In the genomic region with DNA sequence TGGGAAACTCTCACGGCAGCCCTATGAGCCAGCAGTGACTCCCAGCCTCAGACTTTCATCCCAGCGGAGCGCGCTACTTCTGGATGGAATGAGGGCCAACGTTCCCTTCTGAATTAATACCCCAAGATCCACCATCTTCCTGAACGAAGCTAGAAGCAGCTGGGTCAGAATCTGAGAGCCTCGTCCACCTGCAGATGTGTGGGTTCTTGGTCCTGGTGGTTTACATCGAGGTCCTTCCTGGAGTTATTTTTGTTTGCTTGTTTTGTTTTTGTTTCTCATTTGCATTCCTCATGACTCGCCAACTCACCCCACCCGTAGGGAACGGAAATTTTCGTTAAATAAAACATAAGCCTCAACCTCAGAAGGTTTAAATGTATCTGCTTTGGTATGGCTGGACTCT, we compare ENCODE assay signal across 12 mouse cellular contexts.
DNase-seq lines count a peak whose midpoint lies in the region; ATAC-seq and TF ChIP-seq lines count a peak whose summit lies in the region.
"Had no signal": no experiment of that assay in that cellular context is flagged by ENCODE, and none has a peak within 500 bp of the region (broad histone marks: within the 10 kb centered on the region; RNA-seq: fewer than 3 reads in every experiment).

No protein-coding gene starts in this region.

- H3K9me3 ChIP-seq in heart, embryonic 11.5 days (replicated peaks; ENCODE audit: control insufficient read depth, low read length): no peaks in the 10 kb centered on the region
- H3K9me3 ChIP-seq in kidney, embryonic 16.5 days (ENCODE audit: low read length): no peaks in the 10 kb centered on the region
- no peaks in the 10 kb centered on the region for H3K9me3 ChIP-seq in midbrain, embryonic 15.5 days
- H3K9me3 ChIP-seq in midbrain, postnatal 0 days (ENCODE audit: low read length): no peaks in the 10 kb centered on the region
- no peaks in the 10 kb centered on the region for H3K9me3 ChIP-seq in forebrain, embryonic 14.5 days (replicated peaks; ENCODE audit: control insufficient read depth, low read length)
- H3K9me3 ChIP-seq: G1E; midbrain, embryonic 12.5 days had no signal

- H3K4me2 ChIP-seq in heart, embryonic 11.5 days: peak overlapping the region; percentile 27; the same call in 1 of the 2 replicates
- H3K4me2 ChIP-seq in kidney, embryonic 16.5 days (replicated peaks; ENCODE audit: low read depth, low read length): peak overlapping the region; percentile 12; the same call in 1 of the 2 replicates
- H3K4me2 ChIP-seq in midbrain, embryonic 15.5 days: no peak overlapping the region
- no peak overlapping the region for H3K4me2 ChIP-seq in midbrain, postnatal 0 days (ENCODE audit: low read depth, low read length, poor library complexity, severe bottlenecking)
- no peak overlapping the region for H3K4me2 ChIP-seq in forebrain, embryonic 14.5 days (ENCODE audit: low read length)
- H3K4me2 ChIP-seq: midbrain, embryonic 12.5 days had no signal

- intact Hi-C loops in heart, postnatal 10 days (cut with DNase I): no loop called here

- no peak overlapping the region for H3K4me3 ChIP-seq in heart, embryonic 11.5 days (ENCODE audit: low read depth, low read length)
- no peak overlapping the region for H3K4me3 ChIP-seq in kidney, embryonic 16.5 days (ENCODE audit: low read length)
- no peak overlapping the region for H3K4me3 ChIP-seq in midbrain, embryonic 15.5 days
- H3K4me3 ChIP-seq in midbrain, postnatal 0 days (ENCODE audit: low read depth, low read length): no peak overlapping the region
- H3K4me3 ChIP-seq in forebrain, embryonic 14.5 days (ENCODE audit: low read depth, low read length): no peak overlapping the region
- H3K4me3 ChIP-seq: midbrain, embryonic 12.5 days had no signal

- no peaks in the 10 kb centered on the region for H3K36me3 ChIP-seq in heart, embryonic 11.5 days (ENCODE audit: control insufficient read depth, insufficient read depth, low read length)
- no peaks in the 10 kb centered on the region for H3K36me3 ChIP-seq in kidney, embryonic 16.5 days (ENCODE audit: insufficient read depth, low read length)
- no peaks in the 10 kb centered on the region for H3K36me3 ChIP-seq in midbrain, embryonic 15.5 days (replicated peaks)
- H3K36me3 ChIP-seq in midbrain, postnatal 0 days (ENCODE audit: insufficient read depth, low read length): no peaks in the 10 kb centered on the region
- H3K36me3 ChIP-seq in forebrain, embryonic 14.5 days (ENCODE audit: control insufficient read depth, insufficient read depth, low read length): no peaks in the 10 kb centered on the region
- H3K36me3 ChIP-seq: G1E; midbrain, embryonic 12.5 days had no signal

- no peak for ATAC-seq in heart, embryonic 11.5 days (replicated peaks; ENCODE audit: insufficient number of reproducible peaks, low FRiP score, low TSS enrichment)
- no peak for ATAC-seq in kidney, embryonic 16.5 days (ENCODE audit: low FRiP score, low TSS enrichment)
- ATAC-seq in midbrain, embryonic 15.5 days (replicated peaks): no peak
- no peak for ATAC-seq in midbrain, postnatal 0 days (ENCODE audit: low FRiP score)
- ATAC-seq in forebrain, embryonic 14.5 days: no peak
- ATAC-seq: forebrain, postnatal 0 days had no signal

- no peak overlapping the region for H3K9ac ChIP-seq in heart, embryonic 11.5 days (ENCODE audit: low read depth, low read length)
- no peak overlapping the region for H3K9ac ChIP-seq in kidney, embryonic 16.5 days (replicated peaks; ENCODE audit: low read length)
- no peak overlapping the region for H3K9ac ChIP-seq in midbrain, embryonic 15.5 days
- H3K9ac ChIP-seq in midbrain, postnatal 0 days (replicated peaks; ENCODE audit: low read length, poor library complexity, severe bottlenecking): no peak overlapping the region
- H3K9ac ChIP-seq in forebrain, embryonic 14.5 days (ENCODE audit: low read length): no peak overlapping the region
- H3K9ac ChIP-seq: forebrain, postnatal 0 days; midbrain, embryonic 12.5 days had no signal

- peak overlapping the region; percentile 86 for H3K27ac ChIP-seq in heart, embryonic 11.5 days (ENCODE audit: low read depth, low read length)
- H3K27ac ChIP-seq in kidney, embryonic 16.5 days (ENCODE audit: low read length): peak overlapping the region; percentile 78
- 0 out of 2 replicates have a peak overlapping the region, but pooled peaks have one; percentile 34 for H3K27ac ChIP-seq in midbrain, embryonic 15.5 days
- H3K27ac ChIP-seq in midbrain, postnatal 0 days (ENCODE audit: low read depth, low read length): no peak overlapping the region
- H3K27ac ChIP-seq in forebrain, embryonic 14.5 days (ENCODE audit: low read depth, low read length): no peak overlapping the region
- H3K27ac ChIP-seq: midbrain, embryonic 12.5 days had no signal

- no peaks in the 10 kb centered on the region for H3K27me3 ChIP-seq in heart, embryonic 11.5 days (ENCODE audit: control insufficient read depth, insufficient read depth, low read length)
- no peaks in the 10 kb centered on the region for H3K27me3 ChIP-seq in kidney, embryonic 16.5 days (ENCODE audit: insufficient read depth, low read length)
- no peaks in the 10 kb centered on the region for H3K27me3 ChIP-seq in midbrain, embryonic 15.5 days (replicated peaks)
- H3K27me3 ChIP-seq in midbrain, postnatal 0 days (ENCODE audit: insufficient read depth, low read length): no peaks in the 10 kb centered on the region
- H3K27me3 ChIP-seq in forebrain, embryonic 14.5 days (replicated peaks; ENCODE audit: control insufficient read depth, insufficient read depth, low read length): no peaks in the 10 kb centered on the region
- H3K27me3 ChIP-seq: midbrain, embryonic 12.5 days had no signal

- WGBS in heart, embryonic 11.5 days (ENCODE audit: insufficient replicate concordance): 74% methylated on average over 12 of the region's 12 CpGs
- WGBS in kidney, embryonic 16.5 days: 81% methylated on average over 12 of the region's 12 CpGs
- 86% methylated on average over 12 of the region's 12 CpGs for WGBS in midbrain, embryonic 15.5 days
- 82% methylated on average over 12 of the region's 12 CpGs for WGBS in midbrain, postnatal 0 days
- WGBS in forebrain, embryonic 14.5 days: 90% methylated on average over 12 of the region's 12 CpGs

- peaks cover 68% of the 10 kb centered on the region for H3K4me1 ChIP-seq in heart, embryonic 11.5 days (ENCODE audit: control insufficient read depth, insufficient read depth, low read length)
- peaks cover 26% of the 10 kb centered on the region for H3K4me1 ChIP-seq in kidney, embryonic 16.5 days (ENCODE audit: insufficient read depth, low read length)
- H3K4me1 ChIP-seq in midbrain, embryonic 15.5 days: peaks cover 5% of the 10 kb centered on the region; the same call in 1 of the 2 replicates
- no peaks in the 10 kb centered on the region for H3K4me1 ChIP-seq in midbrain, postnatal 0 days (ENCODE audit: insufficient read depth, low read length)
- no peaks in the 10 kb centered on the region for H3K4me1 ChIP-seq in forebrain, embryonic 14.5 days (ENCODE audit: control insufficient read depth, insufficient read depth, low read length)
- H3K4me1 ChIP-seq: midbrain, embryonic 12.5 days had no signal

- no peak for DNase-seq in heart, postnatal 10 days
- DNase-seq in kidney, adult 9 months: no peak
- no peak for DNase-seq in midbrain, postnatal 0 days (ENCODE audit: low spot score)
- DNase-seq in forebrain, embryonic 14.5 days (ENCODE audit: low spot score): no peak
- DNase-seq: forebrain, postnatal 0 days; gastrocnemius, postnatal 36 days; thymus, adult 2 months had no signal

- no peak for TF ChIP-seq CTCF in midbrain, postnatal 0 days (IDR thresholded peaks at IDR 0.05)

Comparison
In these comparisons a context has a peak if more than half of its experiments do, and no peak if none do; other contexts are left out.
1. H3K27ac ChIP-seq: peak in heart, embryonic 11.5 days (single experiment), kidney, embryonic 16.5 days (single experiment) and midbrain, embryonic 15.5 days (single experiment); none in midbrain, postnatal 0 days (single experiment) and forebrain, embryonic 14.5 days (single experiment).
2. H3K4me2 ChIP-seq: peak in heart, embryonic 11.5 days (single experiment) and kidney, embryonic 16.5 days (single experiment); none in midbrain, embryonic 15.5 days (single experiment), midbrain, postnatal 0 days (single experiment) and forebrain, embryonic 14.5 days (single experiment).